Mouse (Mus musculus) ES-E14 (cell line): ENCODE results near the gene Hoxd11.

Experiments
- CHD2 ChIP-seq: IDR thresholded peaks from 2 replicates; pipeline ENCODE4 v1.6.1; 2014; ENCODE audit warnings: mild to moderate bottlenecking, low read depth, low read length, inconsistent platforms
- ZC3H11A ChIP-seq: IDR thresholded peaks from 2 replicates; pipeline ENCODE4 v1.6.1; 2012; ENCODE audit warnings: low read depth, mild to moderate bottlenecking, inconsistent platforms, low read length, borderline replicate concordance

DNA sequence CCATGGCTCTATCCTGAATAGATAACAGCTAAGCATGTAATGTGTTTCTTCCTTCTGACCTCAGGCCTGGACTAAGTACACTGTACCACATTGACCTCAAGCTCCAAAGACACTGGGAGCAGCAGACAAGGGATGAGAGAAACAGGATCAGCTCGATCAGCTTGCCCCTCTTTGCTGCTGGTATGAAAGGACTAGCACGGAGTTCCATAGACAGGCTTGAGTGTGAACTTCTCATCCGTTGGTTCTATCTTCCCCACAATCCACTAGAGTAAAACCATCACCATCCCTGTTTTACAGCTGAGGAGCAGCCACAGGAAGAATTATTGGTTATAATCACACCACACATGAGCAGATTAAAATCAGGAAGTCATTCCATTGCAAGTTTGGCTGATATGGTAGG, 33.7 kb upstream of the Hoxd11 start:
- TF ChIP-seq ZC3H11A, result no peak
- TF ChIP-seq CHD2, result no peak
